Mouse (Mus musculus): ENCODE measurements around the gene Isg20l2. TPM values are rescaled to one million over a fixed set of nuclear protein-coding genes. Genes with fewer than 3 reads are reported as not detected.

The Isg20l2 gene
- total and polyA plus RNA-seq, 3 experiments, result 15.8 to 67.3 (median 54.1) TPM

DNA sequence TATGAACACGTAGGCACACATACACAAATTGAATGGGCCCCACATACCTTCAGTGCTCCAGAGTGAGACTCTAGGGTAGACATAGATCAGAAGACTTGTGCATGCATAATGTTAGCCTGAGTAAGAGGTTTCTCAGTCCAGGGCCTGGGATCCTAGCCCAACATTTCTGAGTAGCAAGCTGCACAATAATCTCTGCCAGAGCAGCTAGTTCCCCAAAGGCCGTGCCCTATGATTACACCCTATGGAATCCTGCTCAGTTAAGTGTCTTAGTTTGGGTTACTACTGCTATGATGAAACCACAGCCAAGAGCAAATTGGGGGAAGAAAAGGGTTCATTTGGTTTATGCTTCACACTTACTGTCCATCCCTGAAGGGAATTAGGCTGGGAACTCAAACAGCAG lies 12.4 kb downstream of the Isg20l2 start:
- Histone ChIP-seq H3K36me3 (replicated peaks) (peaks cover 82% of the 10 kb centered on the region), H3K4me1 (ENCODE audit: insufficient read depth, low read depth, low read length) (peaks cover 17% of the 10 kb centered on the region; the same call in 1 of the 2 replicates), H3K27me3 (ENCODE audit: insufficient read depth, low read length) (peaks cover 7% of the 10 kb centered on the region), H3K4me3 (ENCODE audit: low read depth, low read length) (no peak overlapping the region), H3K9me3 (replicated peaks) (no peaks in the 10 kb centered on the region)
- DNase-seq (ENCODE audit: low spot score) (no peak), ATAC-seq (ENCODE audit: extremely low read depth, insufficient number of reproducible peaks, low FRiP score, poor library complexity, severe bottlenecking) (no peak)
- TF ChIP-seq GATA2 (IDR thresholded peaks at IDR 0.05; ENCODE audit: borderline replicate concordance, low read depth, low read length) (no peak), TAL1 (conservative IDR thresholded peaks at IDR 0.05; ENCODE audit: low read depth, low read length) (no peak), GATA1 (IDR thresholded peaks at IDR 0.05; ENCODE audit: borderline replicate concordance, low read length) (no peak)

DNA sequence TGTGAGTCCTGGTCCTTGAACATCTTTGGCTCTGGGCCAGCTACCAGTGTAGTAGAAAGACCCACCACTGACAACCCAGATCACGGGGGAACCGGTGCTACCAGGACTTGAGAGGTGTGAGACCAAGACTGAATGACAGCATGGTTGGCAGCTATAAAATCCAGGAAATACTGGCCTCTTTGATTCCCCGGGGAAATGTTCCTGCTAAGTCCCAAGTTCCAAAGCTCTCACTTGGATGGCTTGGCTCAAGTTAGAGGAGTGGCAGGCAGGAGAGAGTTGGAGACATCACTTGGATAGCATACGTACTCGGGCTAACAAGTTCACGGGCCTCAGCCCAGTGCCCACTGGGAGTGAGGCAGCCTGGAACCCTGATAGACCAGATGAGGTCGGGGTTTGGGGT lies 13.5 kb downstream of the Isg20l2 start:
- no peak for ATAC-seq (ENCODE audit: extremely low read depth, insufficient number of reproducible peaks, low FRiP score, poor library complexity, severe bottlenecking)
- peaks cover 70% of the 10 kb centered on the region for H3K36me3 ChIP-seq (replicated peaks)

DNA sequence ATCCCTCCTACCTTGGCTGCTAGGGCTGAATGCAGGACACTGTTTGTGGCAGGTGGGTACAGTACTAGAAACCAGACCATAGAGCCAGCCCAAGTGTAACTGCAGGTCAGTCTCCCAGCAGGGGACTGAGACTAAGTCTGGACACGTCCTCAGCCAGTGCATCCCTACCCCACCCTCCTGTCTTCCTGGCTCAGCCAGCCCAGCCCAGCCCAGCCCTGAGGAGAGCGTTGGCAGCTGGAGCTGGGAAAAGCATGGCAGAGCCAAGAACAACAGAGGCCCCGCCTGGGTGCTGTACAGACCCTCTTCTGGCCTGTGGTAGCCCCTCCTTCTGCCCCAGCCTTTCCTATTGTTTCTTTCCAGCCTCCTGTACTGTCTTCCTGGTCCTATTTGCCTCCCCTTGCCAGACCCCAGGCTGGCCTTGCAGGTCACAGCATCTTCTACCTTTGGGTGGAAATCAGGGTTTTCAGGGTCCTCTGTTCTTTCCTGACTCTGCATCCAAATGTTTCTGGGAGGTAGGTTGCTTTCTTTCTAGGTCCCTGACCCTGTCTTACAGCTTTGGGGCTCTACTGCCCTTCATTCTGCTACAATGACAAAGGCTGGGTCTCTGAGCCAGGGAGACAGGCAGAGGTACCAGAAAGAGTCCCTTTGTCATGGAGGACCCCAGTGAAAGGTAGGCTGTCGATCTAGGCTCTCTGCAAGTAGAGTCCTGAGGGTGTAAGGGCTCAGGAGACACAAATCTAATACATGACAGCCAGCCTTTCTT lies 14.9 kb downstream of the Isg20l2 start:
- no peak for DNase-seq (ENCODE audit: low spot score)
- Histone ChIP-seq H3K36me3 (replicated peaks) (peaks cover 56% of the 10 kb centered on the region), H3K9me3 (replicated peaks) (no peaks in the 10 kb centered on the region), H3K4me1 (ENCODE audit: insufficient read depth, low read depth, low read length) (peaks cover 25% of the 10 kb centered on the region), H3K27me3 (ENCODE audit: insufficient read depth, low read length) (peaks cover 32% of the 10 kb centered on the region), H3K4me3 (ENCODE audit: low read depth, low read length) (no peak overlapping the region)
- no peak for TF ChIP-seq GATA2 (IDR thresholded peaks at IDR 0.05; ENCODE audit: borderline replicate concordance, low read depth, low read length)
- no peak for ATAC-seq (ENCODE audit: extremely low read depth, insufficient number of reproducible peaks, low FRiP score, poor library complexity, severe bottlenecking)

More for the DNA sequence above, 13.5 kb downstream of the Isg20l2 start:
- H3K4me3 ChIP-seq (ENCODE audit: low read depth, low read length), result no peak overlapping the region
- no peak for DNase-seq (ENCODE audit: low spot score)
- H3K4me1 ChIP-seq (ENCODE audit: insufficient read depth, low read depth, low read length), result peaks cover 23% of the 10 kb centered on the region
- H3K27me3 ChIP-seq (ENCODE audit: insufficient read depth, low read length), result peaks cover 18% of the 10 kb centered on the region
- TF ChIP-seq GATA1 (IDR thresholded peaks at IDR 0.05; ENCODE audit: borderline replicate concordance, low read length), result no peak
- no peak for TF ChIP-seq CTCF (IDR thresholded peaks at IDR 0.05; ENCODE audit: low read depth, low read length)
- TF ChIP-seq POLR2AphosphoS5 (IDR thresholded peaks at IDR 0.05; ENCODE audit: insufficient replicate concordance, low read depth, low read length), result no peak
- TF ChIP-seq TAL1 (conservative IDR thresholded peaks at IDR 0.05; ENCODE audit: low read depth, low read length), result no peak
- TF ChIP-seq GATA2 (IDR thresholded peaks at IDR 0.05; ENCODE audit: borderline replicate concordance, low read depth, low read length), result no peak
- no peaks in the 10 kb centered on the region for H3K9me3 ChIP-seq (replicated peaks)

DNA sequence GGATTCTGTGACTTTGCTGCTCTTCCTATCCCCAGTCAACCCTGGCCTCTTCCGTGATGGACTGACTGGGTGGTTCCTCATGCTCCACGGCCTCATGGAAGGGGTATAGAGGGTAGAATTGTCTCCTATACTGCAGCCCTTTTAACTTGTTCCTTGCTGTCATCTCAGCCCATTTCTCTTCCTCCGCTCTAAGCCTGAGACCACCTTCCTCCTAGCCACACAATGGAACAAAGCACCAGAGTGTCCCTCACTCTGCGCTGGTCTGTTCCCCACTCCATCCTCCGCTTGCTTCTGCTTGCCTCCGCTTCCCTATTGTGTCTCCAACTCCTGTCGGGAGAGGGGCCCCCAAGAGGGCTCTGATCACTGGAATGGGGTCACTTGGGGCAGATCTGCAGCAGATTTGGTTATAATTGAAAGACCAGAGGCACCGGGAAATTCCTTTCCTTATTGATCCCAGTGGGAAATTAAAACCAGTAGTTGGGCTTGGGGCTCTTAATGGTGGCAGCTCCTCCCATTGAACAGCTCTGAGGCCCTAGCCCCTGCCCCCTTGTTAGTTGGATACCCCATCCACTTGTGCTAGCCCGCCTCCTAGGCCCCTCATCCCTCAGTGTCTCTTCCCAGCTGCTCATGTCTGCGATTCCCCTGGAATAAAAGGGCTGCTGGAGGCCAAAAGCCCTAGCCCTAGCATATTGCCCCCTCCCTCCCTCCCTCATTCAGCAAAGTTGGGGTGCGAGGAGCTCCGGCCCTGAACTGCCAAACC lies 15.8 kb downstream of the Isg20l2 start:
- ATAC-seq (ENCODE audit: extremely low read depth, insufficient number of reproducible peaks, low FRiP score, poor library complexity, severe bottlenecking) (no peak), DNase-seq (ENCODE audit: low spot score) (no peak)
- H3K4me1 ChIP-seq (ENCODE audit: insufficient read depth, low read depth, low read length), result peaks cover 25% of the 10 kb centered on the region
- H3K4me3 ChIP-seq (ENCODE audit: low read depth, low read length), result no peak overlapping the region
- H3K36me3 ChIP-seq (replicated peaks), result peaks cover 49% of the 10 kb centered on the region
- H3K9me3 ChIP-seq (replicated peaks), result no peaks in the 10 kb centered on the region
- H3K27me3 ChIP-seq (ENCODE audit: insufficient read depth, low read length), result peaks cover 39% of the 10 kb centered on the region
- no peak for TF ChIP-seq GATA2 (IDR thresholded peaks at IDR 0.05; ENCODE audit: borderline replicate concordance, low read depth, low read length)
- TF ChIP-seq GATA1 (IDR thresholded peaks at IDR 0.05; ENCODE audit: borderline replicate concordance, low read length), result no peak
- TF ChIP-seq POLR2AphosphoS5 (IDR thresholded peaks at IDR 0.05; ENCODE audit: insufficient replicate concordance, low read depth, low read length), result no peak; the same call in 1 of the 2 replicates
- no peak for TF ChIP-seq CTCF (IDR thresholded peaks at IDR 0.05; ENCODE audit: low read depth, low read length)
- TF ChIP-seq TAL1 (conservative IDR thresholded peaks at IDR 0.05; ENCODE audit: low read depth, low read length), result no peak

DNA sequence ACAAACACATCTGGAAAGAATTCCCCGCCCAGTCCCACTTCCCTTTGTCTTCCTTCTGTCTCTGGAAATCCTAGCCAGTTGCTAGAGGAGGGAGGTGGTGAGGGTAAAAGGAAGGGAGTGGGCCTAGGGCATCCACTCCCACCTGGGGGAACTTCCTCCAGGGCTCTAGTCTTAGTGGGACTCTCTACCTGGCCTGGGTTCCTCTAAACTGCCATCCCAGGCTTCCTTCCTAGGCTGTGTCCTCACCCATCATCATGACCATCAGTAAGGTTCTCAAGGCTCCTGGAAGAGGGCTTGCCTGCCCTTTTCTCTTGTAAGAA lies 16.4 kb downstream of the Isg20l2 start:
- peaks cover 25% of the 10 kb centered on the region for H3K4me1 ChIP-seq (ENCODE audit: insufficient read depth, low read depth, low read length)
- H3K9me3 ChIP-seq (replicated peaks), result no peaks in the 10 kb centered on the region
- no peak overlapping the region for H3K4me3 ChIP-seq (ENCODE audit: low read depth, low read length)
- no peak for TF ChIP-seq POLR2AphosphoS5 (IDR thresholded peaks at IDR 0.05; ENCODE audit: insufficient replicate concordance, low read depth, low read length)
- no peak for TF ChIP-seq GATA2 (IDR thresholded peaks at IDR 0.05; ENCODE audit: borderline replicate concordance, low read depth, low read length)
- no peak for TF ChIP-seq TAL1 (conservative IDR thresholded peaks at IDR 0.05; ENCODE audit: low read depth, low read length)
- TF ChIP-seq CTCF (IDR thresholded peaks at IDR 0.05; ENCODE audit: low read depth, low read length), result no peak
- TF ChIP-seq GATA1 (IDR thresholded peaks at IDR 0.05; ENCODE audit: borderline replicate concordance, low read length), result no peak
- ATAC-seq (ENCODE audit: extremely low read depth, insufficient number of reproducible peaks, low FRiP score, poor library complexity, severe bottlenecking) (no peak), DNase-seq (ENCODE audit: low spot score) (no peak)
- H3K36me3 ChIP-seq (replicated peaks), result peaks cover 44% of the 10 kb centered on the region
- peaks cover 41% of the 10 kb centered on the region for H3K27me3 ChIP-seq (ENCODE audit: insufficient read depth, low read length)

DNA sequence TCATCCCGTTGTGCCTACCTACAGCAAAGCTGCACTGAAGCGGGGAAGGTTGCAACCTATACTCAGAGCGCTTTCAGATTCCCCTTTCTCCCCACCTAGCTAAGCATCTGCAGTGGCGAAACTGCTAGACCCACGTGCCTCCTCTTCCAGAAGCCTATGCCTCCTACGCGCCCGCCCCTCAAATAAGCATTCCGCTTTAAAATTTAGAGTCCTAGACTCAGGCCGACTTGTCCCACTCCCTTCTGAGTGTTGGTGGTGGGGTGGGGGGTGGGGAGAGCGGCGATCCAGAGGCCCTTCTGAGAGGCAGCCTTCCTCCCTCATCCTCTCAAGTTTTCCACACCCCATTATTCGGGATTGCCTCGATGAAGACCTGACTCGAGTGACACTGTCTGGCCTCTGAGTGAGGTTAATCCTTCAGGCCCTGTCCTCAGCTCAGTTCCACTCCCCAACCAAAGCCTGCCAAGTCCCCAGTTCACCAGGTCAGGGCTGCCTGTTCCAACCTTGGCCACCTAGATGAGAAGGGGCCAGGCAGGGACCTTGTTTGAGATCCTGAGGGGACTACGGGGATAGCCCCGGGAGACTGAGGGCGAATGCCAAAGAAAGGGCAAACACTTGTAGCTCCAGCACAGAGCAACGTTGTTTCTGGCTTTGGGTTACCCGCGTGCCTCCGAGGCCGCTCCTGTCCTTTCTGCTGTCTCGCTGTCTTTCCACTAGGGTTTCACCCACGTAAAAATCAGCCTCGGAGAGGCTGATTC lies 17.1 kb downstream of the Isg20l2 start:
- Histone ChIP-seq H3K27me3 (ENCODE audit: insufficient read depth, low read length) (peaks cover 48% of the 10 kb centered on the region), H3K4me1 (ENCODE audit: insufficient read depth, low read depth, low read length) (peaks cover 25% of the 10 kb centered on the region), H3K9me3 (replicated peaks) (no peaks in the 10 kb centered on the region), H3K4me3 (ENCODE audit: low read depth, low read length) (no peak overlapping the region), H3K36me3 (replicated peaks) (peaks cover 36% of the 10 kb centered on the region)
- ATAC-seq (ENCODE audit: extremely low read depth, insufficient number of reproducible peaks, low FRiP score, poor library complexity, severe bottlenecking), result no peak
- TF ChIP-seq TAL1 (conservative IDR thresholded peaks at IDR 0.05; ENCODE audit: low read depth, low read length), result no peak
- no peak for TF ChIP-seq CTCF (IDR thresholded peaks at IDR 0.05; ENCODE audit: low read depth, low read length)
- TF ChIP-seq GATA1 (IDR thresholded peaks at IDR 0.05; ENCODE audit: borderline replicate concordance, low read length), result no peak
- TF ChIP-seq POLR2AphosphoS5 (IDR thresholded peaks at IDR 0.05; ENCODE audit: insufficient replicate concordance, low read depth, low read length), result no peak
- no peak for TF ChIP-seq GATA2 (IDR thresholded peaks at IDR 0.05; ENCODE audit: borderline replicate concordance, low read depth, low read length)
- DNase-seq (ENCODE audit: low spot score), result no peak

All from G1E (cell line).